Mouse (Mus musculus) midbrain, postnatal 0 days (tissue): ENCODE results near the gene Cfap97d1. TPM values are rescaled to one million over a fixed set of nuclear protein-coding genes. Genes with fewer than 3 reads are reported as not detected.

Experiments used
- ATAC-seq: fragments of 200-750 bp; cut with Nextera tagmentation; 2 replicates; pipeline ENCODE4 v1.8.0; 2017; ENCODE audit warnings: moderate number of reproducible peaks, mild to moderate bottlenecking, moderate TSS enrichment, moderate library complexity; ENCODE audit not compliant: low FRiP score
- DNase-seq: peaks from one replicate; pipeline ENCODE4 v3.0.0-alpha.2; 2015; ENCODE audit warnings: low spot score
- H3K27ac ChIP-seq: fragments of 300-500 bp; sonication (generic); 2 replicates; pipeline ENCODE4 v1.5.1; 2014; ENCODE audit warnings: low read depth, mild to moderate bottlenecking, low read length, mixed read lengths
- H3K27me3 ChIP-seq: fragments of 300-500 bp; sonication (generic); 2 replicates; pipeline ENCODE4 v1.6.1; 2014; ENCODE audit warnings: low read length, control low read depth, mixed read lengths; ENCODE audit not compliant: insufficient read depth
- H3K36me3 ChIP-seq: fragments of 300-500 bp; sonication (generic); 2 replicates; pipeline ENCODE4 v1.6.1; 2014; ENCODE audit warnings: low read length, control low read depth, mixed read lengths; ENCODE audit not compliant: insufficient read depth
- H3K4me1 ChIP-seq: fragments of 300-500 bp; sonication (generic); 2 replicates; pipeline ENCODE4 v1.6.1; 2014; ENCODE audit warnings: mild to moderate bottlenecking, control low read depth, antibody characterized with exemption, low read length, mixed read lengths; ENCODE audit not compliant: insufficient read depth
- H3K4me2 ChIP-seq: fragments of 300-500 bp; sonication (generic); 2 replicates; pipeline ENCODE4 v1.6.1; 2014; ENCODE audit warnings: low read depth, mild to moderate bottlenecking, low read length, mixed read lengths; ENCODE audit not compliant: poor library complexity, severe bottlenecking
- H3K4me3 ChIP-seq: fragments of 300-500 bp; sonication (generic); 2 replicates; pipeline ENCODE4 v1.5.1; 2014; ENCODE audit warnings: low read depth, mild to moderate bottlenecking, low read length, moderate library complexity
- H3K9ac ChIP-seq: fragments of 300-500 bp; sonication (generic); replicated peaks from 2 replicates; pipeline ENCODE4 v1.6.1; 2014; ENCODE audit warnings: mild to moderate bottlenecking, low read length, moderate library complexity, mixed read lengths; ENCODE audit not compliant: poor library complexity, severe bottlenecking
- H3K9me3 ChIP-seq: fragments of 300-500 bp; sonication (generic); 2 replicates; pipeline ENCODE4 v1.6.1; 2016; ENCODE audit warnings: low read length, control low read depth
- CTCF ChIP-seq: IDR thresholded peaks from 2 replicates; pipeline ENCODE4 v1.5.1; 2016; ENCODE audit warnings: antibody characterized with exemption, mild to moderate bottlenecking
- WGBS: fragments of 180-500 bp; shearing (Covaris S2); extraction: QIAGEN DNeasy Blood & Tissue Kit; methylation state at CpG from one replicate; pipeline ENCODE4 v1.1.7; 2014; 5-methylcytosine and 5-hydroxymethylcytosine counted together
- polyA plus RNA-seq: library from polyadenylated mRNA; unstranded; fragments of >200 nt; fragmentation: Nextera tagmentation; extraction: Ambion mirVana; gene quantifications from 2 replicates; pipeline ENCODE4 v1.2.1, GENCODE M21; 2015
- total RNA-seq: library from RNA; depleted of rRNA; stranded (reverse); fragments of >200 nt; gene quantifications from 2 replicates; pipeline ENCODE4 v1.2.3, GENCODE M21; 2014

Cfap97d1 gene
- total and polyA plus RNA-seq, 2 experiments from 2014 or later: not detected

- Histone ChIP-seq H3K9ac (no peak overlapping the region), H3K27me3 (no peaks in the 10 kb centered on the region), H3K4me1 (no peaks in the 10 kb centered on the region), H3K36me3 (peaks cover 35% of the 10 kb centered on the region), H3K27ac (no peak overlapping the region), H3K9me3 (no peaks in the 10 kb centered on the region), H3K4me3 (no peak overlapping the region), H3K4me2 (no peak overlapping the region)
- no peak for ATAC-seq
- 91% methylated on average over 8 of the region's 8 CpGs for WGBS
- no peak for DNase-seq
- peak; percentile 61 for TF ChIP-seq CTCF
Observed at GRCm38 (mm10) chr11:102004251-102004650, 20.2 kb downstream of the Cfap97d1 start.

DNA sequence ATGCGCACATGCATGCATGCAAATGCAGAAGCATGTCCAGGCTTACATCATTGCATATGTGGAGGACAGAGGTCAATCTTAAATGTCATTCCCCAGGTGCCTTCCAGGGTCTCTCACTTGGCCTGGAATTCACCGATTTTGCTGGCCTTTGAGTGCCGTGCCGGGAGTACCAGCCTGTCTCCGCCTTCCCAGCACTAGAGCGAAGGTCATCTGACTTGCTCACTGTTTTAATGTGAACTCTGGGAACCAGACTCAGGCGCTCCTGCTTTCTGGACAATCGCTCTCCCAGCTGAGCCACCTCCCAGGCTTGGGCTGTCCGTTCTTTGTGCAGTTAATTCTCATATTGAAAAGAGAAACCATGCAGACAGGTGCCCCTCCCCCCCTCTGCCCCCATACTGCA is 22.2 kb downstream of the Cfap97d1 start:
- H3K27ac ChIP-seq: no peak overlapping the region
- no peak overlapping the region for H3K4me2 ChIP-seq
- peaks cover 36% of the 10 kb centered on the region for H3K36me3 ChIP-seq
- H3K4me1 ChIP-seq: no peaks in the 10 kb centered on the region
- no peak overlapping the region for H3K4me3 ChIP-seq
- no peak for DNase-seq
- ATAC-seq: no peak
- H3K27me3 ChIP-seq: no peaks in the 10 kb centered on the region
- no peak for TF ChIP-seq CTCF
- no peaks in the 10 kb centered on the region for H3K9me3 ChIP-seq
- 53% methylated on average over 9 of the region's 9 CpGs for WGBS
- H3K9ac ChIP-seq: no peak overlapping the region

- Histone ChIP-seq H3K27me3 (no peaks in the 10 kb centered on the region), H3K4me2 (no peak overlapping the region), H3K4me3 (no peak overlapping the region), H3K9me3 (no peaks in the 10 kb centered on the region), H3K27ac (no peak overlapping the region), H3K36me3 (peaks cover 32% of the 10 kb centered on the region), H3K4me1 (no peaks in the 10 kb centered on the region), H3K9ac (no peak overlapping the region)
- 52% methylated on average over 5 of the region's 5 CpGs for WGBS
- DNase-seq: no peak
- ATAC-seq: no peak
- TF ChIP-seq CTCF: no peak
Observed at GRCm38 (mm10) chr11:102006688-102007087, 22.6 kb downstream of the Cfap97d1 start.

DNA sequence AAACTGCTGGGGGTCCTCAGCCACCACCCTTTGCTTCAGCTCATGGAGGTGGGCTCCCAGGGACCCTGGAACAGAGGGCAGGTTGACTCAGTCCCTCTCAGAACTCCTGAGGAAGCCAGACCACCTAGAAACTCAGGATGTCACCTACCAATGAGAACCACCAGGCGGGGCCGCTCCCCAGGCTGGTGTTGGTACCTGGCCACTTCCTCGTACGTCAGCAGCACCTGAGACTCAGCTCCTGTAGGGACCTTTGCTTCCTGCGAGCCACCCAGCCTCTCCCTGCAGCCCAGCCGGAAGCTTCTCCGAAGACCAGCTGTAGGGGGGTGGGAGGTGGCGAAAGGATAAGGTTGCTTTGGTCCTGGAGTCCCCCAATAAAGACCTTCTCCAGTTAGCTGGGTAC is 24.3 kb downstream of the Cfap97d1 start:
- DNase-seq: no peak
- no peak for TF ChIP-seq CTCF
- Histone ChIP-seq H3K4me2 (no peak overlapping the region), H3K36me3 (peaks cover 45% of the 10 kb centered on the region), H3K4me1 (no peaks in the 10 kb centered on the region), H3K9me3 (no peaks in the 10 kb centered on the region), H3K9ac (no peak overlapping the region), H3K27me3 (no peaks in the 10 kb centered on the region), H3K27ac (no peak overlapping the region), H3K4me3 (no peak overlapping the region)
- no peak for ATAC-seq
- WGBS: 94% methylated on average over 8 of the region's 8 CpGs

DNA sequence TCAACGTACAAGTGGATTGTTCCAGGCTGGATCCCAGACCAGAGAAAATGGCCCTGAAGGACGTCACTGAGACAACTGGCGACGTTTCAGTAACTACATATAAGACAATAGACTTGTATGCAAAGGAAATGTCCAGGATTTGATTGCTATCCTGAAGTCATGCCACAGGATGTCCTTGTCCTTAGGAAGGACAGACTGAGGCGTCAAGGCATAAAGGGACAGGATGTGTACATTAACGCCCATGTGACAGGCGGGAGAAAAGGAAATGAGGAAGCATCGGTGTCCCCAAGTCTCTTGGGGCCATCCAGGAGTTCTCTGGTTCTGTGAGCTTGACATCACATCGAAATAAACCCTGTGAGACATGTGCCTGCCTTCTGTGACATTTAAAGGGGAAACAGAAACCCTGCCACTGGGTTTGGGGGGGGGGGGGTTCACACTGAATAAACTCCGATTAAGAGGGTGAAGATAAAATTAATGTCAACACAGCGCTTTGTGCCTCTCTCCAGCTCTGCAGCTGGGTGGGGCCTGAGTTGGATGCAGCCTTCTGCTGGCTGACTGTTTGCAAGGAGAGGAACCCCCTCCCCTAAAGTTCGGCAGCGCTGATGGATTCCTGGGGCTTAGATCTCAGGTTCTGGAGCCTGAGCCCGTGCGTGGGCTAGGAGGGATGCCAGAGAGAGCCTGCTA is 25.0 kb downstream of the Cfap97d1 start:
- Histone ChIP-seq H3K27me3 (no peaks in the 10 kb centered on the region), H3K4me2 (no peak overlapping the region), H3K9me3 (no peaks in the 10 kb centered on the region), H3K9ac (no peak overlapping the region), H3K4me1 (no peaks in the 10 kb centered on the region), H3K36me3 (peaks cover 50% of the 10 kb centered on the region), H3K27ac (no peak overlapping the region), H3K4me3 (no peak overlapping the region)
- WGBS: 81% methylated on average over 15 of the region's 15 CpGs
- no peak for DNase-seq
- ATAC-seq: no peak
- no peak for TF ChIP-seq CTCF

DNA sequence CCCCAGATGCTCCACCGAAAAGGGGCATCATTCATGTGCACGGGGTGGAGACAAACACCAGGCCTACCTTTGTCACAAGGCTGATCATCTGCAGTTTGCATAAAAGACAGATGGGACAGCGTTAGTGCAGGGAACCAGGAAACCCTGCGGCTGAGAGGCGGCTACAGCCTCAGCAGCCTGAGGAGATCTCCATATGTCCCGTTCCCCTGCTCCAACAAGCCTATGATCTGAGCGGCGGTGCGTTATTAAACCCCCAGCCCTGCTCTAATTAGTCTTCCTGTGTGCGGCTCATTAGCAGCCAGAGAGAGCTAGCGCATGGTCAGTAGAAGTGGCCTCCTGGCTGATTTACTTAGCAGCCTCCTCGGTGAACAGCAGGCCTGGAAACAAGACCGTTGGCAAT is 26.1 kb downstream of the Cfap97d1 start:
- Histone ChIP-seq H3K27me3 (no peaks in the 10 kb centered on the region), H3K4me1 (no peaks in the 10 kb centered on the region), H3K9ac (no peak overlapping the region), H3K27ac (no peak overlapping the region), H3K4me2 (no peak overlapping the region), H3K4me3 (no peak overlapping the region), H3K36me3 (peaks cover 53% of the 10 kb centered on the region), H3K9me3 (no peaks in the 10 kb centered on the region)
- DNase-seq (peak; percentile 90), ATAC-seq (no peak)
- TF ChIP-seq CTCF: no peak
- WGBS: 53% methylated on average over 13 of the region's 13 CpGs
